Mouse (Mus musculus) myocyte (in vitro differentiated cells): Measurements from ENCODE around the gene Zfp940.

Experiments used
- MYOD1 ChIP-seq, 3 experiments: IDR thresholded peaks; one replicate each; pipeline ENCODE4 v1.6.1; 2011; ENCODE audit warnings: control low read depth in 2 of 3, low read depth in 2 of 3, mild to moderate bottlenecking in 2 of 3, moderate library complexity in 1 of 3; ENCODE audit not compliant: insufficient read length in 2 of 3, control insufficient read depth in 1 of 3
- MYOG ChIP-seq, 3 experiments: IDR thresholded peaks; one replicate each; pipeline ENCODE4 v1.6.1; 2011; ENCODE audit warnings: control low read depth in 2 of 3, low read depth in 2 of 3, mild to moderate bottlenecking in 2 of 3; ENCODE audit not compliant: insufficient read length in 2 of 3, control insufficient read depth in 1 of 3, insufficient read depth in 1 of 3
- POLR2A ChIP-seq: IDR thresholded peaks from one replicate; pipeline ENCODE4 v1.6.1; 2011; ENCODE audit warnings: low read depth, mild to moderate bottlenecking, control low read depth, moderate library complexity; ENCODE audit not compliant: insufficient read length
- POLR2AphosphoS2 ChIP-seq: IDR thresholded peaks from one replicate; pipeline ENCODE4 v1.6.1; 2011; ENCODE audit warnings: low read depth, control low read depth; ENCODE audit not compliant: insufficient read length
- TCF12 ChIP-seq: IDR thresholded peaks from one replicate; pipeline ENCODE4 v1.6.1; 2011; ENCODE audit warnings: mild to moderate bottlenecking, control low read depth; ENCODE audit not compliant: poor library complexity, insufficient read depth, severe bottlenecking

DNA sequence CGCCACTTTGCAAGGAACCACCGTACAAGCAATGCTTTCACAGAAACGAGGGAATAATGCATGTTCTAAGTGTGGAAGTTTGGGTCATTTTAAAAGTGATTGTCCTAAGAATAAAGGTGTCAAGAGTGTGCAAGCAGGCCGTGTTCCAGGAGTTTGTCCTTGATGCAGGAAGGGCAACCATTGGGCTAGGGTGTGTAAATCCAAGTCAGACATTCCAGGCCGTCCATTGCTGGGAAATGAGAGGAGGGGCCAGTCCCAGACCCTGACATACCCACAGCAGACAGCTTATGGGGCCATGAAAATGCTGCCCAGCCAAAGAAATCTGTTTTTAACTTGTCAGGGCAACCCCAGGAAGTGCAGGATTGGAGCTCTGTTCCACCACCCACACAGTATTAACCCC is 46.4 kb downstream of the Zfp940 start:
- TF ChIP-seq MYOD1 (IDR thresholded peaks at IDR 0.05; ENCODE audit: control insufficient read depth in 1 of 3, insufficient read length in 2 of 3, low read depth in 2 of 3) (no peak), MYOG (IDR thresholded peaks at IDR 0.05; ENCODE audit: control insufficient read depth in 1 of 3, insufficient read depth in 1 of 3, insufficient read length in 2 of 3, low read depth in 2 of 3) (no peak), POLR2AphosphoS2 (no peak), TCF12 (no peak), POLR2A (no peak)
